Mouse (Mus musculus): ENCODE data around the gene Plp1.

DNA sequence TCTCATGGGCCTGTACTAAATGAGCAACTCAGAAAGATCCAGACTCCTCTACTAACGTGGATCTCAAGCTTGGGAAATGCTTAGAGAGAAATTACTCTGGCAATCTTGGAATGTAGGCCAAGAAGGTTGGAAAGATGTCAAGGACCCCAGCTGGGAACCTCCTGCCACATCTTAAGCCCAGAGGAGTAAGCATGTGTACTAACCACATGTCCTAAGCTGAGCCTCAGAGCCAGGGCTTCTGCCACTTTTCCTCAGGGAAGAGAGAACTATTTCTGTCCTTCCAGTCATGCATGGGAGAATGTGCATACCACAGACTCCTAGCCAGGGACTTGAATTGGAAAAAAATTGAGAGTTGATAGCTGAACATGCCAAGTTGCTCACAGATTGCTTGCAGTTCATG is 49.4 kb upstream of the Plp1 start:
- TF ChIP-seq POLR2A (IDR thresholded peaks at IDR 0.05; ENCODE audit: borderline replicate concordance, extremely low read depth, low read depth, low read length) (no peak), CTCF (IDR thresholded peaks at IDR 0.05; ENCODE audit: insufficient read depth, low read length) (no peak)
